Mouse (Mus musculus) MN1 (cell line): Measurements from ENCODE around the gene Ammecr1.

Experiments
- DNase-seq: peaks from one replicate; pipeline ENCODE4 v3.0.0-alpha.2; 2016; ENCODE audit warnings: low spot score

The Ammecr1 gene

GRCm38 (mm10) chrX:142828184-142828908 lies 138.2 kb downstream of the Ammecr1 start:
- DNase-seq, result no peak

GRCm38 (mm10) chrX:142827644-142828043 lies 138.9 kb downstream of the Ammecr1 start:
- DNase-seq, result no peak

- DNase-seq, result no peak
Measured at GRCm38 (mm10) chrX:142825309-142825708, 141.2 kb downstream of the Ammecr1 start.

- peak; percentile 24 for DNase-seq
Measured at GRCm38 (mm10) chrX:142821846-142822245, 144.7 kb downstream of the Ammecr1 start.

- no peak for DNase-seq
Measured at GRCm38 (mm10) chrX:142821239-142821638, 145.3 kb downstream of the Ammecr1 start.

GRCm38 (mm10) chrX:142818057-142818682 lies 148.4 kb downstream of the Ammecr1 start:
- peak; percentile 42 for DNase-seq

GRCm38 (mm10) chrX:142813146-142813545 lies 153.4 kb downstream of the Ammecr1 start:
- peak; percentile 9 for DNase-seq

GRCm38 (mm10) chrX:142808411-142808810 lies 158.1 kb downstream of the Ammecr1 start:
- peak; percentile 68 for DNase-seq

- DNase-seq, result no peak
Measured at GRCm38 (mm10) chrX:142806620-142807061, 159.9 kb downstream of the Ammecr1 start.

- DNase-seq, result no peak
Measured at GRCm38 (mm10) chrX:142806126-142806525, 160.4 kb downstream of the Ammecr1 start.

- peak; percentile 63 for DNase-seq
Measured at GRCm38 (mm10) chrX:142804596-142804995, 161.9 kb downstream of the Ammecr1 start.
